Mouse (Mus musculus) lung, postnatal 0 days (tissue): ENCODE measurements at regions not wholly inside any gene's neighbourhood (a gene's known extent, or its start where the extent isn't known, plus 50 kb on each side); places are given as distances from the start of the nearest gene placed in this dataset.

Experiments
- CTCF ChIP-seq: IDR thresholded peaks from 2 replicates; pipeline ENCODE4 v1.5.1; 2016; ENCODE audit warnings: antibody characterized with exemption, mild to moderate bottlenecking
- EP300 ChIP-seq: IDR thresholded peaks from 2 replicates; pipeline ENCODE4 v1.6.1; 2016; ENCODE audit warnings: antibody characterized with exemption, mild to moderate bottlenecking, control low read depth

- no peak for TF ChIP-seq CTCF
- TF ChIP-seq EP300, result no peak
Observed at GRCm38 (mm10) chr2:169191974-169192373, 236.6 kb upstream of the Zfp64 start.
